Mouse (Mus musculus) intestine, embryonic 15.5 days (tissue): Measurements from ENCODE around the gene Top2a. TPM values are rescaled to one million over a fixed set of nuclear protein-coding genes. Genes with fewer than 3 reads are reported as not detected.

ENCODE experiments used
- ATAC-seq: fragments of 200-750 bp; cut with Nextera tagmentation; 2 replicates; pipeline ENCODE4 v1.8.0; 2017; ENCODE audit warnings: moderate TSS enrichment, moderate library complexity
- H3K27ac ChIP-seq: fragments of 300-500 bp; sonication (generic); 2 replicates; pipeline ENCODE4 v1.5.1; 2015; ENCODE audit warnings: mild to moderate bottlenecking, inconsistent platforms
- H3K27me3 ChIP-seq: fragments of 300-500 bp; sonication (generic); replicated peaks from 2 replicates; pipeline ENCODE4 v1.6.1; 2015; ENCODE audit warnings: inconsistent platforms
- H3K36me3 ChIP-seq: fragments of 300-500 bp; sonication (generic); 2 replicates; pipeline ENCODE4 v1.6.1; 2015; ENCODE audit warnings: inconsistent platforms
- H3K4me1 ChIP-seq: fragments of 300-500 bp; sonication (generic); replicated peaks from 2 replicates; pipeline ENCODE4 v1.6.1; 2015; ENCODE audit warnings: inconsistent platforms
- H3K4me2 ChIP-seq: fragments of 300-500 bp; sonication (generic); replicated peaks from 2 replicates; pipeline ENCODE4 v1.6.1; 2015; ENCODE audit warnings: mild to moderate bottlenecking, inconsistent platforms
- H3K4me3 ChIP-seq: fragments of 300-500 bp; sonication (generic); replicated peaks from 2 replicates; pipeline ENCODE4 v1.5.1; 2015; ENCODE audit warnings: inconsistent platforms
- H3K9ac ChIP-seq: fragments of 300-500 bp; sonication (generic); 2 replicates; pipeline ENCODE4 v1.6.1; 2015; ENCODE audit warnings: inconsistent platforms
- H3K9me3 ChIP-seq: fragments of 300-500 bp; sonication (generic); 2 replicates; pipeline ENCODE4 v1.6.1; 2016; ENCODE audit warnings: inconsistent platforms
- WGBS: fragments of 180-500 bp; shearing (Covaris S2); methylation state at CpG from one replicate; pipeline ENCODE4 v1.1.7; 2015; 5-methylcytosine and 5-hydroxymethylcytosine counted together
- polyA plus RNA-seq: library from polyadenylated mRNA; unstranded; fragments of >200 nt; fragmentation: Nextera tagmentation; extraction: Ambion mirVana; gene quantifications from 2 replicates; pipeline ENCODE4 v1.2.1, GENCODE M21; 2015

The Top2a gene
- polyA plus RNA-seq, 1 experiment from 2014 or later: 194 TPM

- no peaks in the 10 kb centered on the region for H3K9me3 ChIP-seq
- H3K9ac ChIP-seq: no peak overlapping the region
- WGBS: 53% methylated on average over 5 of the region's 5 CpGs
- peaks cover 34% of the 10 kb centered on the region for H3K36me3 ChIP-seq
- no peak overlapping the region for H3K4me3 ChIP-seq
- no peak overlapping the region for H3K27ac ChIP-seq
- H3K4me1 ChIP-seq: peaks cover 16% of the 10 kb centered on the region
- H3K27me3 ChIP-seq: no peaks in the 10 kb centered on the region
- no peak overlapping the region for H3K4me2 ChIP-seq
- no peak for ATAC-seq
Measured at GRCm38 (mm10) chr11:98974871-98975719, 48.9 kb downstream of the Top2a start.

GRCm38 (mm10) chr11:98974213-98974612 is 49.8 kb downstream of the Top2a start:
- Histone ChIP-seq H3K9me3 (no peaks in the 10 kb centered on the region), H3K4me1 (peaks cover 24% of the 10 kb centered on the region), H3K4me3 (no peak overlapping the region), H3K27me3 (no peaks in the 10 kb centered on the region), H3K4me2 (no peak overlapping the region), H3K36me3 (peaks cover 34% of the 10 kb centered on the region), H3K27ac (no peak overlapping the region), H3K9ac (no peak overlapping the region)
- no peak for ATAC-seq
- WGBS: 77% methylated on average over 6 of the region's 6 CpGs

GRCm38 (mm10) chr11:98973584-98973983 is 50.4 kb downstream of the Top2a start:
- H3K4me1 ChIP-seq: peaks cover 30% of the 10 kb centered on the region
- H3K27me3 ChIP-seq: no peaks in the 10 kb centered on the region
- peaks cover 34% of the 10 kb centered on the region for H3K36me3 ChIP-seq
- no peak overlapping the region for H3K4me2 ChIP-seq
- no peaks in the 10 kb centered on the region for H3K9me3 ChIP-seq
- no peak overlapping the region for H3K4me3 ChIP-seq
- no peak overlapping the region for H3K27ac ChIP-seq
- no peak overlapping the region for H3K9ac ChIP-seq
- no peak for ATAC-seq
- WGBS: 87% methylated on average over 14 of the region's 14 CpGs

- no peaks in the 10 kb centered on the region for H3K9me3 ChIP-seq
- H3K27me3 ChIP-seq: no peaks in the 10 kb centered on the region
- no peak overlapping the region for H3K4me2 ChIP-seq
- 85% methylated on average over 9 of the region's 9 CpGs for WGBS
- H3K9ac ChIP-seq: no peak overlapping the region
- H3K36me3 ChIP-seq: peaks cover 36% of the 10 kb centered on the region
- H3K4me3 ChIP-seq: no peak overlapping the region
- ATAC-seq: no peak
- H3K27ac ChIP-seq: no peak overlapping the region
- peaks cover 37% of the 10 kb centered on the region for H3K4me1 ChIP-seq
Measured at GRCm38 (mm10) chr11:98972801-98973360, 51.1 kb downstream of the Top2a start.

GRCm38 (mm10) chr11:98972215-98972614 is 51.8 kb downstream of the Top2a start:
- Histone ChIP-seq H3K9me3 (no peaks in the 10 kb centered on the region), H3K36me3 (peaks cover 38% of the 10 kb centered on the region)
- ATAC-seq: peak; percentile 37; the same call in 1 of the 2 replicates

GRCm38 (mm10) chr11:98971316-98972031 is 52.5 kb downstream of the Top2a start:
- WGBS: 70% methylated on average over 23 of the region's 23 CpGs
- Histone ChIP-seq H3K4me2 (no peak overlapping the region), H3K4me1 (peaks cover 52% of the 10 kb centered on the region), H3K9me3 (no peaks in the 10 kb centered on the region), H3K27ac (peak overlapping the region; percentile 62), H3K4me3 (no peak overlapping the region), H3K9ac (no peak overlapping the region), H3K27me3 (no peaks in the 10 kb centered on the region), H3K36me3 (peaks cover 43% of the 10 kb centered on the region)
- ATAC-seq: no peak

More at GRCm38 (mm10) chr11:98972215-98972614, 51.8 kb downstream of the Top2a start:
- Histone ChIP-seq H3K27ac (no peak overlapping the region), H3K9ac (no peak overlapping the region), H3K27me3 (no peaks in the 10 kb centered on the region), H3K4me1 (peaks cover 44% of the 10 kb centered on the region), H3K4me2 (no peak overlapping the region), H3K4me3 (no peak overlapping the region)
- 47% methylated on average over 9 of the region's 9 CpGs for WGBS

GRCm38 (mm10) chr11:98970191-98970925 is 53.6 kb downstream of the Top2a start:
- Histone ChIP-seq H3K36me3 (peaks cover 43% of the 10 kb centered on the region), H3K9me3 (no peaks in the 10 kb centered on the region), H3K27ac (peak overlapping the region; percentile 62; the same call in 1 of the 2 replicates), H3K4me3 (no peak overlapping the region), H3K9ac (no peak overlapping the region), H3K27me3 (no peaks in the 10 kb centered on the region), H3K4me2 (no peak overlapping the region; the same call in 1 of the 2 replicates), H3K4me1 (peaks cover 63% of the 10 kb centered on the region)
- 69% methylated on average over 29 of the region's 29 CpGs for WGBS
- no peak for ATAC-seq

- Histone ChIP-seq H3K27ac (peak overlapping the region; percentile 48; the same call in 1 of the 2 replicates), H3K4me3 (no peak overlapping the region), H3K4me2 (no peak overlapping the region), H3K27me3 (no peaks in the 10 kb centered on the region), H3K9ac (no peak overlapping the region), H3K4me1 (peaks cover 71% of the 10 kb centered on the region), H3K36me3 (peaks cover 41% of the 10 kb centered on the region), H3K9me3 (no peaks in the 10 kb centered on the region)
- ATAC-seq: no peak
- WGBS: 47% methylated on average over 17 of the region's 17 CpGs
Measured at GRCm38 (mm10) chr11:98969496-98969927, 54.5 kb downstream of the Top2a start.

- WGBS: 23% methylated on average over 20 of the region's 20 CpGs
- 0 out of 2 replicates have a peak overlapping the region, but pooled peaks have one; percentile 22 for H3K4me2 ChIP-seq
- no peaks in the 10 kb centered on the region for H3K27me3 ChIP-seq
- no peaks in the 10 kb centered on the region for H3K9me3 ChIP-seq
- H3K9ac ChIP-seq: no peak overlapping the region
- H3K4me3 ChIP-seq: no peak overlapping the region
- no peak for ATAC-seq
- peaks cover 38% of the 10 kb centered on the region for H3K36me3 ChIP-seq
- H3K27ac ChIP-seq: peak overlapping the region; percentile 10; the same call in 1 of the 2 replicates
- H3K4me1 ChIP-seq: peaks cover 77% of the 10 kb centered on the region
Measured at GRCm38 (mm10) chr11:98968716-98969495, 55.1 kb downstream of the Top2a start.

GRCm38 (mm10) chr11:98968079-98968478 is 55.9 kb downstream of the Top2a start:
- H3K9ac ChIP-seq: peak overlapping the region; percentile 9; the same call in 1 of the 2 replicates
- no peak for ATAC-seq
- H3K4me1 ChIP-seq: peaks cover 84% of the 10 kb centered on the region

GRCm38 (mm10) chr11:98966499-98967141 is 57.4 kb downstream of the Top2a start:
- no peak for ATAC-seq
- Histone ChIP-seq H3K4me2 (peak overlapping the region; percentile 98), H3K27ac (peak overlapping the region; percentile 97), H3K4me1 (peaks cover 97% of the 10 kb centered on the region), H3K36me3 (peaks cover 19% of the 10 kb centered on the region; the same call in 1 of the 2 replicates), H3K9me3 (no peaks in the 10 kb centered on the region), H3K4me3 (no peak overlapping the region), H3K27me3 (no peaks in the 10 kb centered on the region), H3K9ac (no peak overlapping the region)
- WGBS: 44% methylated on average over 8 of the region's 9 CpGs

More at GRCm38 (mm10) chr11:98968079-98968478, 55.9 kb downstream of the Top2a start:
- H3K27me3 ChIP-seq: no peaks in the 10 kb centered on the region
- H3K27ac ChIP-seq: peak overlapping the region; percentile 10
- H3K9me3 ChIP-seq: no peaks in the 10 kb centered on the region
- 50% methylated on average over 16 of the region's 16 CpGs for WGBS
- H3K4me2 ChIP-seq: peak overlapping the region; percentile 9
- no peak overlapping the region for H3K4me3 ChIP-seq
- peaks cover 31% of the 10 kb centered on the region for H3K36me3 ChIP-seq
